Mouse (Mus musculus): ENCODE measurements at regions not wholly inside any gene's neighbourhood (a gene's known extent, or its start where the extent isn't known, plus 50 kb on each side); places are given as distances from the start of the nearest gene placed in this dataset.

DNA sequence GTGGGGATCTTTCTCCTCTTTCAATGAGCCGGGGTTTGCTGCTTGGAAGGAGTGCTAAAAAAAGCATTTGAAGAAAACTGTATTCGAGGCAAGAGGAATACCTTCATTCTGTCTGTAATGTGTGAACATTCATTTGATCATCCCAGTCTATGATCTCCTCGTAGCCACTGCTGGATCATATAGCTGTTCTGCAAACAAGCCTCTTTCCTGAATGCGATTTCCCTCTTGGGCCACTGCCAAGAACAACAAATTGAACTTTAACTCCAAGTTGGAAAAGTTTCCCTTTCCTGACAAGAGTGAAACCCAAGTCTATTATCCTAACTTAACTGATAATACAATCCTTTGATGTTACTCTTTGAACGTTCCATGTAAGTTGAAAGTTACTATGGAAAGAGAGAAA is 108.4 kb upstream of the Gm9747 start:
- Histone ChIP-seq H3K79me2 (replicated peaks; ENCODE audit: control insufficient read depth, extremely low read depth, insufficient read depth, poor library complexity, severe bottlenecking) (no peaks in the 10 kb centered on the region), H3K4me2 (ENCODE audit: insufficient read depth, low read depth, poor library complexity, severe bottlenecking) (no peak overlapping the region), H3K9me3 (replicated peaks; ENCODE audit: low read length) (no peaks in the 10 kb centered on the region), H3K4me1 (ENCODE audit: control insufficient read depth in 1 of 2, insufficient read depth in 2 of 2) (no peaks in the 10 kb centered on the region), H3K36me3 (replicated peaks in 1 of 2; ENCODE audit: control insufficient read depth in 1 of 2, insufficient read depth in 1 of 2, low read length in 1 of 2) (no peaks in the 10 kb centered on the region), H3K9ac (ENCODE audit: insufficient read depth, low read depth) (no peak overlapping the region), H3K4me3 (replicated peaks in 1 of 3; ENCODE audit: low read depth in 2 of 3, low read length in 2 of 3, poor library complexity in 1 of 3) (no peak overlapping the region), H3K27me3 (replicated peaks) (no peaks in the 10 kb centered on the region), H3K27ac (ENCODE audit: insufficient read depth, low read depth) (no peak overlapping the region)
- in situ Hi-C loops (cut with MboI; ENCODE audit: low pct_ligation_motif_present, low pct_unique_long_range_greater_than_20kb, low sequenced_read_pairs) (no loop called here), dilution Hi-C loops (cut with MboI; ENCODE audit: extremely low pct_ligation_motif_present, extremely low pct_unique_long_range_greater_than_20kb, low sequenced_read_pairs) (no loop called here)
- no peak for DNase-seq (ENCODE audit: extremely low read depth)
- TF ChIP-seq JUND (conservative IDR thresholded peaks at IDR 0.05; ENCODE audit: low read depth, low read length): no peak
- no peak for TF ChIP-seq EP300 (IDR thresholded peaks at IDR 0.05; ENCODE audit: low read length)
- TF ChIP-seq BHLHE40 (IDR thresholded peaks at IDR 0.05; ENCODE audit: low read depth, low read length): no peak
- TF ChIP-seq MAZ (IDR thresholded peaks at IDR 0.05; ENCODE audit: low read depth, low read length): no peak
- no peak for TF ChIP-seq NELFE (IDR thresholded peaks at IDR 0.05; ENCODE audit: low read depth, low read length)
- TF ChIP-seq MYC (IDR thresholded peaks at IDR 0.05; ENCODE audit: low read depth, low read length): no peak
- no peak for TF ChIP-seq USF1 (IDR thresholded peaks at IDR 0.05; ENCODE audit: low read depth, low read length)
- no peak for TF ChIP-seq CTCF (conservative IDR thresholded peaks at IDR 0.05 in 1 of 2, IDR thresholded peaks at IDR 0.05 in 1 of 2; ENCODE audit: low read depth in 2 of 2, low read length in 2 of 2)
- TF ChIP-seq USF2 (conservative IDR thresholded peaks at IDR 0.05; ENCODE audit: low read depth, low read length): no peak
- TF ChIP-seq KAT2A (IDR thresholded peaks at IDR 0.05; ENCODE audit: insufficient replicate concordance, low read length): no peak
- no peak for TF ChIP-seq SMC3 (IDR thresholded peaks at IDR 0.05; ENCODE audit: low read depth, low read length)
- TF ChIP-seq GABPA (IDR thresholded peaks at IDR 0.05; ENCODE audit: insufficient replicate concordance, low read depth, low read length): no peak
- no peak for TF ChIP-seq ELF1 (IDR thresholded peaks at IDR 0.05; ENCODE audit: low read depth, low read length)
- no peak for TF ChIP-seq RAD21 (IDR thresholded peaks at IDR 0.05; ENCODE audit: low read depth, low read length)
- no peak for TF ChIP-seq PAX5 (IDR thresholded peaks at IDR 0.05; ENCODE audit: low read length)
- TF ChIP-seq MXI1 (IDR thresholded peaks at IDR 0.05; ENCODE audit: low read depth, low read length): no peak
- no peak for TF ChIP-seq TCF12 (IDR thresholded peaks at IDR 0.05; ENCODE audit: low read depth, low read length)
- TF ChIP-seq UBTF (IDR thresholded peaks at IDR 0.05; ENCODE audit: low read depth, low read length): no peak

DNA sequence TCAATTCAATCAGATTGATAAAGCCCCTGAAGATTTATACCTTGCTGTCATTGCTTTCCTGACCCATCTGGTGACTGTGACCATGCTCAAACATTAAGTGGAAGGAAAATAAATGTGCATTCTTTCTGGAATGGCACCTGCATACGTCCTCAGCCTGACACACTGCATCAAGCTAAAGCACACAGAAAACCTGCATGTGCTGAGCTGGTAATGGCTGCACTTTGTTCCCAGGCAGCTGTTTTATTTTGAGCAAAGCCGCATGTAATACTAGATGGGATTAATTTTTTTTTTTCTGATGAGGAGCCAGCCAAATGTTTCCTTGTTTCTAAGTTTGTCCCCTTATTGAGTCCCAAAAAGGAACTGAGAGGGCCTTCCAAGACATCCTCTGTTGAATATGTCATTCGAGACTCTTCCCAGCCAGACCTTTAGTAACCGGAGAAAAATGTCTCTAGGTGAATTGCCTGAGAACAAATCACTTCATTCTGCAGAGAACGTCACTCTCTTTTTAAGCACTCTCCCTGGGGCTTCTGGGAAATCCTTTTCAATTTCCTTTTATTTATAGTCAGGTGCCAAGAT is 103.1 kb upstream of the Gm9747 start:
- Histone ChIP-seq H3K9me3 (replicated peaks; ENCODE audit: low read length) (no peaks in the 10 kb centered on the region), H3K9ac (ENCODE audit: insufficient read depth, low read depth) (no peak overlapping the region), H3K36me3 (replicated peaks in 1 of 2; ENCODE audit: control insufficient read depth in 1 of 2, insufficient read depth in 1 of 2, low read length in 1 of 2) (no peaks in the 10 kb centered on the region), H3K79me2 (replicated peaks; ENCODE audit: control insufficient read depth, extremely low read depth, insufficient read depth, poor library complexity, severe bottlenecking) (no peaks in the 10 kb centered on the region), H3K27ac (ENCODE audit: insufficient read depth, low read depth) (no peak overlapping the region), H3K4me1 (ENCODE audit: control insufficient read depth in 1 of 2, insufficient read depth in 2 of 2) (no peaks in the 10 kb centered on the region), H3K4me2 (ENCODE audit: insufficient read depth, low read depth, poor library complexity, severe bottlenecking) (no peak overlapping the region), H3K4me3 (replicated peaks in 1 of 3; ENCODE audit: low read depth in 2 of 3, low read length in 2 of 3, poor library complexity in 1 of 3) (no peak overlapping the region), H3K27me3 (replicated peaks) (no peaks in the 10 kb centered on the region)
- in situ Hi-C loops (cut with MboI; ENCODE audit: low pct_ligation_motif_present, low pct_unique_long_range_greater_than_20kb, low sequenced_read_pairs): no loop called here
- TF ChIP-seq SIN3A (IDR thresholded peaks at IDR 0.05; ENCODE audit: low read length) (no peak), IRF4 (IDR thresholded peaks at IDR 0.05; ENCODE audit: low read depth, low read length) (no peak), BHLHE40 (IDR thresholded peaks at IDR 0.05; ENCODE audit: low read depth, low read length) (no peak), JUND (conservative IDR thresholded peaks at IDR 0.05; ENCODE audit: low read depth, low read length) (no peak)
- no peak for DNase-seq (ENCODE audit: extremely low read depth)
- dilution Hi-C loops (cut with MboI; ENCODE audit: extremely low pct_ligation_motif_present, extremely low pct_unique_long_range_greater_than_20kb, low sequenced_read_pairs): no loop called here

All from CH12.LX (cell line).